Mouse (Mus musculus) lung, postnatal 0 days (tissue): ENCODE data around the gene Fam151a.

Experiments
- CTCF ChIP-seq: IDR thresholded peaks from 2 replicates; pipeline ENCODE4 v1.5.1; 2016; ENCODE audit warnings: antibody characterized with exemption, mild to moderate bottlenecking
- EP300 ChIP-seq: IDR thresholded peaks from 2 replicates; pipeline ENCODE4 v1.6.1; 2016; ENCODE audit warnings: antibody characterized with exemption, mild to moderate bottlenecking, control low read depth

GRCm38 (mm10) chr4:106751726-106752125, 18.0 kb downstream of the Fam151a start:
- TF ChIP-seq CTCF (no peak), EP300 (no peak)
